Mouse (Mus musculus): Measurements from ENCODE around the gene Lmntd1.
A peak's percentile ranks its signal among the peaks of the same experiment; 100 is the strongest.

Gene Lmntd1

GRCm38 (mm10) chr6:145435156-145435555, 179.0 kb downstream of the Lmntd1 start:
- no peak for DNase-seq (ENCODE audit: low read depth, low spot score)

- no peak for DNase-seq (ENCODE audit: low read depth, low spot score)
Observed at GRCm38 (mm10) chr6:145433897-145434296, 180.2 kb downstream of the Lmntd1 start.

GRCm38 (mm10) chr6:145432711-145433708, 181.1 kb downstream of the Lmntd1 start:
- no peak for DNase-seq (ENCODE audit: low read depth, low spot score)

- no peak for DNase-seq (ENCODE audit: low read depth, low spot score)
Observed at GRCm38 (mm10) chr6:145431747-145432146, 182.4 kb downstream of the Lmntd1 start.

- no peak for DNase-seq (ENCODE audit: low read depth, low spot score)
Observed at GRCm38 (mm10) chr6:145427411-145427810, 186.7 kb downstream of the Lmntd1 start.

- DNase-seq (ENCODE audit: low read depth, low spot score) = no peak
Observed at GRCm38 (mm10) chr6:145426501-145426900, 187.6 kb downstream of the Lmntd1 start.

- DNase-seq (ENCODE audit: low read depth, low spot score) = no peak
Observed at GRCm38 (mm10) chr6:145424156-145424555, 190.0 kb downstream of the Lmntd1 start.

- no peak for DNase-seq (ENCODE audit: low read depth, low spot score)
Observed at GRCm38 (mm10) chr6:145423484-145423883, 190.6 kb downstream of the Lmntd1 start.

GRCm38 (mm10) chr6:145421666-145422065, 192.5 kb downstream of the Lmntd1 start:
- DNase-seq (ENCODE audit: low read depth, low spot score) = no peak

GRCm38 (mm10) chr6:145420407-145420806, 193.7 kb downstream of the Lmntd1 start:
- DNase-seq (ENCODE audit: low read depth, low spot score) = peak; percentile 32

GRCm38 (mm10) chr6:145418856-145419255, 195.3 kb downstream of the Lmntd1 start:
- DNase-seq (ENCODE audit: low read depth, low spot score) = no peak

- peak; percentile 78 for DNase-seq (ENCODE audit: low read depth, low spot score)
Observed at GRCm38 (mm10) chr6:145417720-145418440, 196.2 kb downstream of the Lmntd1 start.

- peak; percentile 73 for DNase-seq (ENCODE audit: low read depth, low spot score)
Observed at GRCm38 (mm10) chr6:145417014-145417719, 197.0 kb downstream of the Lmntd1 start.

- no peak for DNase-seq (ENCODE audit: low read depth, low spot score)
Observed at GRCm38 (mm10) chr6:145404369-145405051, 209.6 kb downstream of the Lmntd1 start.

- DNase-seq (ENCODE audit: low read depth, low spot score) = no peak
Observed at GRCm38 (mm10) chr6:145401140-145401539, 213.0 kb downstream of the Lmntd1 start.

- no peak for DNase-seq (ENCODE audit: low read depth, low spot score)
Observed at GRCm38 (mm10) chr6:145397881-145398280, 216.2 kb downstream of the Lmntd1 start.

GRCm38 (mm10) chr6:145396534-145396933, 217.6 kb downstream of the Lmntd1 start:
- no peak for DNase-seq (ENCODE audit: low read depth, low spot score)

GRCm38 (mm10) chr6:145390421-145390820, 223.7 kb downstream of the Lmntd1 start:
- no peak for DNase-seq (ENCODE audit: low read depth, low spot score)

GRCm38 (mm10) chr6:145389904-145390303, 224.2 kb downstream of the Lmntd1 start:
- no peak for DNase-seq (ENCODE audit: low read depth, low spot score)

GRCm38 (mm10) chr6:145387378-145387777, 226.7 kb downstream of the Lmntd1 start:
- no peak for DNase-seq (ENCODE audit: low read depth, low spot score)

Measured in CD4-positive helper T cell, adult 2 months (primary cell).